Mouse (Mus musculus): ENCODE measurements around the gene Cwc25. TPM values are rescaled to one million over a fixed set of nuclear protein-coding genes. Genes with fewer than 3 reads are reported as not detected.
"Not testable (repeated sequence)": the region's sequence is repeated elsewhere in the genome, so short reads cannot be mapped to it uniquely, and the experiment has no call there.

Gene Cwc25
- total RNA-seq, 2 experiments from 2014 or later = 19.5 to 19.8 TPM

DNA sequence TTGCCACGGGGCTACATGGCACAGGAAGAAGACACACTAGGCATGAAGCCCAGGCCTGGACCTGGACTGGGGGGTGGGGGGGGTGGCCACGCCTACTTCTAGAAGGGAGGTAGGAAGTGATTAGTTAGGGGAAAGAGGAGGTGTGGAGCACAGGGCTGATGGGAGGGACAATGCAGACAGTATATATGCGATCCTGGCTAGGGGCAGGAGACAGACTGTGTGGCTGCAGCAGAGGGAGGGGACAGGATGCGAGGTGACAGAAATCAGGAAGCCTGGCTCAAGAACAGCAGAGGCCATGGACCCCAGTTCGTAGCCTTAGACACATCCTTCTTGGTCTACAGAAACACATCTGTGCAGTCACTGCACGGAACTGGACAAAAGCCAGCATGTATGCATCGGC, 42.6 kb downstream of the Cwc25 start:
- DNase-seq = no peak

- no peak for DNase-seq
Observed at GRCm38 (mm10) chr11:97721338-97721737, 45.0 kb downstream of the Cwc25 start.

GRCm38 (mm10) chr11:97719041-97719440, 47.3 kb downstream of the Cwc25 start:
- DNase-seq = no peak

- DNase-seq = no peak
Observed at GRCm38 (mm10) chr11:97718281-97718860, 48.0 kb downstream of the Cwc25 start.

DNA sequence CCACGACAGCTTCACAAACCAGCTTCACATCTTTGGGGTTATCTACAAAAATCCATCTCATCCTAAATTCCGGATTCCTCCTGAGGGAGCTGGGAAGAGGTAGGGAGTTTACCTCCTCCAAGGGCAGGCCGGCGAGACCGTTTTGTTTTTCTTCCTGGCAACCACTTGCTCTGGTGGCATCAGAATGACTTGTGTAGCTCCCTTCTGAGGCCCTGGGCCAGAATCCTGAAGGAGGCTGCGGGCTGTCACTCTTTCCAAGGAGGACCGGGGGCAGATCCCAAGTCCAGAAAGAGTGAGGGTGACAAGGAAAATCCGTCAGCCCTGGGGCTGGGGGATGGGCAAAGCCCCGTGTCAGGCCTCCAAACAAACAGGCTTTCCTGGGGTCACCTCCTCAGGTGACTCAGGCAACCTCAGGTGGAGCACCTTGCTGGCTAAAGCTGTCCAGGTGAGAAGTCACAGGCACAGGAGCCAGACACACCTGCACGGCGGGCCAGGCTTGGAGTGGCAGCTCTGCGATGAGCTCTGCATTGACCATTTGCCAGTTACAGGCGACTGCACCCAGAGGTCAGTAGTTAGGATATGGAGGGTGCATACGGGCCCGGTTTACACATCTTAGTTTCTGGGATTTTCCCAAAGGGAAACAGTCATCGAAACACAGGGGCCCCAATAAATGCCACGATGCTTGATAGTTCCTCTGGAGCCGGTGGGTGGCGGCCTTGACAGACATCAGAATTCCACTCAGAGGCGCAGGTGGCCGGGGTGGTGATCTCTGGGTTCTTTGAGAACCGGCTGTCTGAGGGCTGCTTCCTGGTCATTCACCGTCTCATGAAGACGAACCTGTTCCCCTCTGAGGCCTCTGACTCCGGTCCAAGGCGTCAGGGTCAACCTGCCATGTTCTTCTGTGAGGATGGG, 48.7 kb downstream of the Cwc25 start:
- DNase-seq = no peak

GRCm38 (mm10) chr11:97716021-97716420, 50.3 kb downstream of the Cwc25 start:
- no peak for DNase-seq

DNA sequence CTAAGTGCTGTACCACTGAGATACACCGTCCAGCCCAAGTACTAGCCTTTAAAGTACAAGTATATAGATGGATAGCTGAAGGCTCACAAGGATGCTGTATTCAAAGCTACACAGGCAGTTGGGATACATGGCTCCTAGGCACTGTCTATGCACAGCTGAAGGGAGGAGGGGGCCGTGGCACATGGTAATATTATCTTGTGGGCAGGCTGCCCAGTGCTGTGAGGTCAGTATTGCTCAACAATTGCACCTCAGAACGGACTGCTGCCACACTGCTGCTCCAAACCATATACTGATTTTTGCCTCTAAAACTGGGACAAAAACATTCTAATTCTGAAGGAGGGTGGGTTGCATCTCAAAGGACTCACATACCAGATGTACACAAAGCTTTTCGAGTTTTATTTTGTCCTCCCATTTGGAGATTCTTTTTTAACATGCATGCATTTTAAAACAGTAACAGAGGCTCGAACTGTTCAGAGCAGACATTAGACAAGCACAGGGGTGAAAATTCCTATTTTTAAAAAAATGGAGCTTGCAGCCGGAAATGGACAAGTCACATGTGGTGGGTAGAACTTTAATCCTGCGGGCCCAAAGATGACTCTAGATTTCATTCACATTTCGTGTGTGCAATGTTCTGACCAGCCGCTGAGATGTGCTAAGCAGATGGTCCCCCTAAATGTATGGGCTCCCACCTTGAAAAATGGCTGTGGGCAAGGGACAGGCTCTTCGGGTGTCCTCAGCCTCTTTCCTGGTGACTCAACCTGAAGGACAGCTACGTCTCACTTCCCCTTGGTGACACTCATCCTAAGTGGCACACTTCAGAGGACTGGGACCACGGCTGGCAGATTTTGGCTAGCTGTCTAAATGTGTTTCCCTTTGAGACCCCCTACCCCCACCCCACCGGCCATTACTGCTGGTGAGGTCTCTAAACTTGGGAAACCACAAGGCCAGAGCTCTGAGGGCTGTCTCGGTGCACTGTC, 51.3 kb downstream of the Cwc25 start:
- no peak for DNase-seq

DNA sequence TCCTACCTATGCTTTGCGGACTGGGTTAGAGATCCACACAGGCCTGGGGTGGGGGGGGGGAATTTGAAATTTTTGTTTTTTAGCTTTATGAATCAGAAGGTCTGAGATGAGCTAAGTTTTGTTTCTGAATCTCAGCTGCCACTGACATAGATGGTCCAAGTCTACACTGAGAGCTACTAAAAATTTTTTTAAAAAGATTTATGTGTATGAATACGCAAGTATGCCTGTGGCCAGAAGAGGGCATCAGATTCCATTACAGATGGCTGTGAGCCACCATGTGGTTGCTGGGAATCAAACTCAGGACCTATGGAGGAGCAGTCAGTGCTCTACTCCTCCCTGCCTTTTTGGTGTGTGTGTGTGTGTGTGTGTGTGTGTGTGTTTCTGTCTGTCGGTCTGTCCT, 52.0 kb downstream of the Cwc25 start:
- no peak for DNase-seq

DNA sequence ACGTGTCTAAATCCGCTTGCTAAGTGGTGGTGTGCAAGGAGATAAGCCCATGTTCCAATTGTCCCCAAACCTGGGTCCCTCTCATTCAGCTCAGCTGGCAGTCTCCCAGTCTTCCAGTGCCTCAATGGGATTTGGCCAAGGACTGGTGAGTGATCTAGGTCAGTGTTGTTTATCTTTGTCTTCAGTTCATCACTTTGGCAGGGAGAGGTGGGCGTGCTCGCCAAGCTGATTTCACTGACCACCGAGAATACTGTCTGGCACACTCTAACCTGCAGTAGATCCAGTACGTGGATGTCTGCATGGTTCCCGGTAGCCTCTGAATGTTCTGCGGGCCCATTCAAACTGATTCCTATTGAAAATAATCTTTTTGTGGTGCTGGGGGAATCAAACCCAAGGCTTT, 52.5 kb downstream of the Cwc25 start:
- no peak for DNase-seq

DNA sequence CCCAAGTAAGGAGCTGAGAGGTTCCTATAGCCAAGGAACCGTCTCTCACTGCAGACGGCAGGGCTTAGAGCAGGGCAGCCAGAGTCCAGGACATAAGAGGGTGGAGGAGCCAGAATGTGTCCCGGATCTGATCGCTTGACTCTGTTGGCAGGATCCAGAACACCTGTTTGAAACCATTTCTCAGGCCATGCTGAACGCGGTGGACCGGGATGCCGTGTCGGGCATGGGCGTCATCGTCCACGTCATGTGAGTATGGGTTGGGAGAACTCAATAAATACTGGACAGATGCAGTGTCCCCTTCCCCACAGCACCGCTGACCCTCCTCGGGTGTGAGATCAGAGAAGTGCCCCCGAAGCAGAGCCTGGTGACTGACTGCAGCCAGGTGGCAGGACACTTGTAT, 54.1 kb downstream of the Cwc25 start:
- DNase-seq = no peak

GRCm38 (mm10) chr11:97711200-97711900, 55.0 kb downstream of the Cwc25 start:
- DNase-seq = no peak

DNA sequence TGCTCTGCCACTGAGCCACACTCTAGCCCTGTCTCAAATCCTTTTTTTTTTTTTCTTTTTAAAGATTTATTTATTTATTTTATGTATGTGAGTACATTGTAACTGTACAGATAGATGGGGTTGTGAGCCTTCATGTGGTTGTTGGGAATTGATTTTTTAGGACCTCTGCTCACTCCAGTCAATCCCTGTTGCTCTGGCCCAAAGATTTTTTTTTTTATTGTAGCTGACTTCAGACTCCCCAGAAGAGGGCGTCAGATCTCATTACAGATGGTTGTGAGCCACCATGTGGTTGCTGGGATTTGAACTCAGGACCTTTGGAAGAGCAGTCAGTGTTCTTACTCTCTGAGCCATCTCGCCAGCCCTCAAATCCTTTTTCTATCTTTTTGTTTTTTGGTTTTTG, 56.3 kb downstream of the Cwc25 start:
- DNase-seq = not testable (repeated sequence)

DNA sequence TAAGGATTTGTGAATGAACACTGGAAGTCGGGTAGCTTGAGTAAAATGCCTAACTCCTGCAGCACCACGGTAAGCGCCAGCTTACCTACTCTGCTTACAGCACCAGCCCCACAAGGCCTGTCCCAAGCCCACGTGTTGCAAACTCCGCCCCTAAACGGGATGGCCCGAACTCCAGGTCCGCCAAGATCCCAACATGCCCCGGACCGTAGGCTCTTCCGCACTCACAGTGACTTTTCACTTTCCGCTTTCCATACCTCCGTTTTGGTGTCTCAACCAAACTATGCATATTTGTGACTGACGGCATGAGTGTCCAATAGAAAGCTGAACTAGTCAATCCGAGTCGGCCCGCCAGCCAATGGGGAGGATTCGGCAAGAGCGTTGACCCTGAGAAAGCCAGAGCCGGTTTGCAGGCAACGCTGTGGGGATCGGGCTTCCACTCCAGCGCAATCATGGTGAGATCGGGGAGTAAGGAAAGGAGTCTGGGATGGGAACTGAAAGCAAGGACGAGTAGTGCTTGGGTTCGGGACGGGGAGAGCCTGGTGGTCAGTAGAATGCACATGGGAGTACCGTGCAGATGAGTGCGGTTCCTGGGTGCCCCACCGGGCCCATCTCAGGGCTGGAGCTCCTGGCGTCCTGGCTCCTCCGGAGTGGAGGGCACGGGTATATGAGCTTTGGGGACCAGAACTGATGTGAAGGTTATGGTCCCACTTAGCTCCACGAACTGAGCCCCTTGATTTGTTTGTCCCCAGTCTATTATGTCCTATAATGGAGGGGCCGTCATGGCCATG, 63.1 kb downstream of the Cwc25 start, which contains the start of gene Psmb3:
Gene Psmb3 (plus strand): TSS at position 361 of the 788 bp plus-strand sequence.
- DNase-seq = peak; percentile 97 to 99

GRCm38 (mm10) chr11:97702393-97702745, 64.0 kb downstream of the Cwc25 start:
- DNase-seq = peak; percentile 87 to 91

DNA sequence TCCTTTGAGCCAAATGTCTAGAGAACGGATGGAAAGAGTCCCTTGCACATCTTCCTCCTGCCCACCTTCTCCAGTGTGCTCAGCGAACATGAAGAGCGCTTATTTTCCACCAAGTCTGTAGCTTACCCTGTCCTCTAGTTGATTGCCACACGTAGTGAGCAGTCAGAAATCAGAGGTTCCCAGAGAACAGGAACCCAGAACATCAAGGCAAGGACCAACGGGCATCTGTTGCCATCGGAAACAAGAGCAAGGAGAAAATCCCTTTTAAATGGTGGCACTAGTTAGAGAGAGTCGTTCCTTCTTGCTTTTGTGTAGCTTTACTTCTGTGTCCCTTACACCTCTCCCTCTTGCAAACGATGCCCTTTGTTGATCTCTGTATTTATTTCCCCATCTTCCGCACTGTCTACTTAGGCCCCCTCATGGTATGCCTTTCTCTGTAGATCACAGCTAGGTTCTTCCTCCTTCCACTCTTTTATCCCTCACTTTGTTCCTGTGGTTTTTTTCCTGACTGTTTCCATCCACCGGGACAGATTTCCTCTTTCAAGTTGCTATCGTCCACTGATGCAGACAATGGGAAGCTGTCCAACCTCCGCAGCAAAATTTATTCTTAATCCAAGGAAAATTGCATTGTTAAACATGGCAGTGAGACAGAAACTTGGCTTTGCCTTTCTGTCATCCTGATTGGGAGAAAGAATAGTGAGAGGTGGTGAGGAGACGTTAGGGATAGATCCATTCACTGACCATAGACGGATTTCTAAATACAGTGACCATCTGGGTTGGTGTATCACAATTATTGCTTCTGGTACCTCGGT, 64.6 kb downstream of the Cwc25 start:
- no peak for DNase-seq

DNA sequence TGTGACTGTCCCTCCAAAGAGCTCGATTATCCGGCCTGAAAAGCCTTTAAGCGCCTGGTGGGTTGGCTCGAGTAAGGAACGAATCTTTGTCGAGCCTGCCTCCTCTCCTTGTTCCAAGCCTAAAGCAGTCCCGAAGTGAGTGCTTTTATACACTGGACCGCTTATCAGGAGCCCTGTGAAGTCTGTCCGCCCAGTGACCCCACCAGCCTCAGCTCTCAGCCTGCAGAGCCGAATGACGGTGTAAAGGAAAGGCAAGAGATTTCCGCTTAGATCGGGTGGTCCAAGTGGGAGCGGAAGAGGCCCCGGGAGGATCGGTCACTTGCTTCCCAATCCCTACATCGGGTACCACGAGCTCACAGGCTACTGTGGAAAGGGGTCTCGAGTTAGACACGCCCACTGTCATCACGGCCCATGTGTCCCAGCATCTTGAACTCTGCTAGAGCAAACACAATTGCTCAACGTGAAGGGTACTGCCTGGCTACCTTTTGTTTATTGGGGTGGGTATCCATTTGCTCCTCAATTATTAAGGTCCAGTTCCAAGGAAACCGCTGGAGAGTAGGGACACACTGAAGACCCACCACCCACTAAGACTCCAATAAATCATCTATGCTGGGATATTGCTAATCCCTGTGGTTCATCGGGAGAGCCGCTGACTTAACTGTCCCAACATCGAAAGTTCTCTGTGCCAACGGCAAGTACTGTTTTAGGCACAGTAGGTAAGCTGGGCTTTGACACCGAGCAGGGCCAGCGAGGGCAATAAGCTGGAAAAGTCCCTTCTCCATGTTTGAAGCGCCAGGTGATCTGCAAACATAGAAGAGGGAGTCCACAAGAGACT, 65.4 kb downstream of the Cwc25 start:
- DNase-seq = no peak

GRCm38 (mm10) chr11:97700003-97700745, 66.2 kb downstream of the Cwc25 start, which contains the start of gene Pcgf2:
Gene Pcgf2 (minus strand): TSS chr11:97700497.
- DNase-seq = peak; percentile 53 to 58

- peak; percentile 60 to 66 for DNase-seq
Observed at GRCm38 (mm10) chr11:97699626-97700002, 66.7 kb downstream of the Cwc25 start.

Data from layer of hippocampus, postnatal 36 days (tissue).